Mouse (Mus musculus) cerebellum, adult 9-11 months (tissue): ENCODE measurements at regions not wholly inside any gene's neighbourhood (a gene's known extent, or its start where the extent isn't known, plus 50 kb on each side); places are given as distances from the start of the nearest gene placed in this dataset.
A peak's percentile ranks its signal among the peaks of the same experiment; 100 is the strongest.

Experiments used
- DNase-seq: peaks from one replicate; pipeline ENCODE4 v3.0.0; 2022

DNA sequence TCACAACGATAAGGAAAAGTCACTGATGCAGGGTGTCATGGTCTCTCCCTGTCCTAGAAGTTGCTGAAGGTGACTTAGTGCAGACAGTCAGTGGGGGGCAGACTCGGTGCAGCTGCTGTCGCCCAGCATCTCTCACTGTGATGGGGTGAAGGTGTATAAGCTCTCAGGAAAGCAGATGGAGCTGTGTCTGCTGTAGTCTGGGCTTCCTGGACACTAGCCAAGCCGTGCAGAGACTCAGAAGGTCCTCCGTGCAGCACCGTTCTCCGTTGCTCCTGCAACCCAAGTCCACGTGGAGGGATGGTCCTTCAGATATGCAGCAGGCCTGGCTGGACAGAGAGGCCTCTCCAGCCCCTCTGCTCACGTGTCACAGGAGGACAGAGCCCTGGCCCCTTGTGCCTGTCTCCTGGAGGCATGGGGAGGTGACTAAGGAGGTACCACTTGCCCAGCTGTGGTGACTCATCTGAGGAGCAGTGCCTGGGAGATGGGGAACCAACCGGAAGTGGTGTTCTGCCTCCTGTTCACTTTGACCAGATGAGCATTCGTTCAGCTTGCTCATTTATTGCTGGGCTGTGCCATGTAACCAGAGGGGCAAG is 171.2 kb downstream of the Gadd45g start:
- peak; percentile 17 for DNase-seq

DNA sequence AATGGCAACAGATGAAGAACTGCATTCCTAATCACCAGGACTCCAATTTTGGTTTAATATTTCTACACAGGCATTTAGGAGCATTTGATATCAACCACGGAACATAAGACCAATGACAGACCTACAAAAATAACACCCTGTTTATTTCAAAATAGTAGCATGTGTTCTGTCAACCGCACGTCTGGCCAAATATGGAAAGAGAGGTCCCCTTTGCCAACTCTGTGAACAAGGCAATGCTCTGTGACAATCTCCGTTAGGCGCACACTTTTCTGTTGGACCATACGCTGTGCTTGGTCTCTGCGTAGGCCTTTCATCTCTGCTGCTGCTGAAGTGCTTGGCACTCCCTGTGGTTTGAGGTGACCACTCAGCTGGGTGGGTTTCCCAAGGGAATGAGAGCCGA is 173.2 kb downstream of the Gadd45g start:
- no peak for DNase-seq

GRCm38 (mm10) chr13:52021150-52021549 is 174.7 kb downstream of the Gadd45g start:
- no peak for DNase-seq

DNA sequence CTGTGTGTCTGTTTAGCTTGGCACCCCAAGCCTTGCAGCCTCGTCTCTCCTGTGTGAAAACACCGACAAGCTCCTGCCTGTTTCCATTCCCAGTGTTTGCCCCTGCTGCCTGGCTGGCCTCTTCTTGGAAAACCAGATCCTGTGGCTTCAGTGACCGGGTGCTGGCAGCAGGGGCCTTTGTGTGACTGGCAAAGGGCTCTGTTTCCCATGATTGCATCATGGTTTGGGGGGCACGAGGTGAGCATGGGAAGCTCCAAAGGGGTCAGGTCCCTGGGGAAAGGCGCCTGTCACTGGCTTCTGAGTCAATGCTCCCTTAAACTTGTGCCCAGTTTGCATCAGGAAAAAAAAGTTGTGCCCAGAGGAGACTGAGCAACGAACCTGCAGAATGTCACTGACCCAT is 175.3 kb downstream of the Gadd45g start:
- no peak for DNase-seq

DNA sequence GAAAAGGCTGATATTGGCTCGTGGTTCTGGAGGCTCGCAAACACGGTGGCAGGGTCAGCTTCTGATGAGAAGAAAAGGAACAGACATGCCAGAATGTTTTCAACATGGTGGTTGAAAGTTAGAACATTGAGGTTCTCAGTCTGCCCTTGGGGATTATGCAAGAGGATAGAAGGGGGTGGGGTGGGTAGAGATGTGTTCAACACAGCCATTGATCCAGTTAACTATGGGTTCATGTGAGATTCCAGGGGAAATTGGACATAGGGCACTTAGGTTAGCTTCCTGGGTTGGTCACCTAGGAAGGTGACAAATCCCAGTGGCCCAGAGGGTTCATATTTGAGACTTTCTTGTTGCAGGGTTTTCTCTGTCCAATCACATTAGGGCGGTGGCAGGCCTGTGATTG is 176.1 kb downstream of the Gadd45g start:
- no peak for DNase-seq

DNA sequence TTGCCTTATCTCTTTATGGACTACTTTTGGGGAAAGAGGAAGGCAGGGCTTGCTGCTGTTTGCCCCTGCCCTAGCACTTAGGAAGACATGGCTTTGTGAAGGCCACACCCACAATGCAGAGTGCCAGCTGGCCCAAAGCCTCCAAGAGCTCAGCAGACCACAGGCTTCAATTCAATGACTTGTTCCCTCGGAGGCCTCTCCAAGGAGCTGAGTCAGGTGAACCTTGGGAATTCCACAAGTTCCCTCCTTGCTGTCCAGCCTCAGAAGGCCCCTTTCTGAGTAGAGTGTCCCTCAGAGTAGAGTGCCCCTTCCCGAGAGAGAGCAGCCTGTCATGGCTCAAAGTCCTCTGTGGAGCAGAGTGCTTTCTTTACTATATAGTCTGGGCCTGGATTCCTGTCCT is 177.9 kb downstream of the Gadd45g start:
- no peak for DNase-seq

GRCm38 (mm10) chr13:52024832-52025481 is 178.5 kb downstream of the Gadd45g start:
- no peak for DNase-seq

GRCm38 (mm10) chr13:52025482-52025848 is 179.0 kb downstream of the Gadd45g start:
- no peak for DNase-seq

GRCm38 (mm10) chr13:52026291-52026690 is 179.8 kb downstream of the Gadd45g start:
- DNase-seq = no peak

DNA sequence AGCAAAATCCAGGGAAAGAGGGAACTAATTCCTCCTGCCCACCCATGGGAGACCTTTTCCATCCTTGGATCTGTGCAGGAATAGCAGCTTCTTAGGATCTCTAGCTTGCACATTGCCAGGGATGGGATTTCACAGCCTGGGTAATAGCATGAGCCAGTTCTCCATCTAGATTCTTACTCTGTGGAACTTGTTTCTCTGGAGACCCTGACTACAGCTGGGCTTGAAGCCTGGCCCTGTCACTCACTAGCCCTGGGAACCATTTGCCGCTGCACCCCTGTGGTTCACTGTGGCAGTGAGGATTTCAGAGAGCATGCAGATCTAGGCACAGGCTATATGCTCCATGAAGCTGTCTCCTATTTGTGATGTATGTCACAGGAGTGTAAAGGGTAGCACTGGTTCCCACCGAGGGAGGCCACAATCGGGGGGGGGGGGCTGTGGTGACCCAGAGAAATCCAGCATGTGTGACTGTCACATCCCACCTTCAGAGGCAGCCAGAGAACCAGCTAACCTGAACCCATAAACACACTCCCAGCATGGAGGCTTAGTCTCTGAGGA is 183.5 kb downstream of the Gadd45g start:
- no peak for DNase-seq

GRCm38 (mm10) chr13:52031465-52031864 is 185.0 kb downstream of the Gadd45g start:
- no peak for DNase-seq

DNA sequence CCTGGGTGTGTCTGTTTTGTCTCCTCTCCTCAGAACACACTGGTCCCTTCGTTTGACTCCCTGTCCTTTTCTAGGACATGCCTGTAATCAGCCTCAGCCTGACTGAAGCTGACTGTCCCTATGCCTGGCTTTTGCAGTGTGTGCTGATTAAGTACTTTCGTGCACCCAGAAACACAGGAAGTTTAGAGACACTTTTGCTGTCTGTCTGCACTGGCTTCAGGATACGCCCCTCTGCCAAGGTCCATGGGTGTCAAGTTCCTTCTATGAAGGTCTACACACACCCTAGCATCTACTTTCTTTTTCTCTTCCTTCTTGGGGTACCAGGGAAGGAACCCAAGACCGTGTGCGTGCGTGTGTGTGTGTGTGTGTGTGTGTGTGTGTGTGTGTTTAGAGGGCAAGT is 189.3 kb downstream of the Gadd45g start:
- no peak for DNase-seq

- no peak for DNase-seq
Measured at GRCm38 (mm10) chr13:52036351-52036750, 189.9 kb downstream of the Gadd45g start.

- no peak for DNase-seq
Measured at GRCm38 (mm10) chr13:52037218-52037617, 190.7 kb downstream of the Gadd45g start.

DNA sequence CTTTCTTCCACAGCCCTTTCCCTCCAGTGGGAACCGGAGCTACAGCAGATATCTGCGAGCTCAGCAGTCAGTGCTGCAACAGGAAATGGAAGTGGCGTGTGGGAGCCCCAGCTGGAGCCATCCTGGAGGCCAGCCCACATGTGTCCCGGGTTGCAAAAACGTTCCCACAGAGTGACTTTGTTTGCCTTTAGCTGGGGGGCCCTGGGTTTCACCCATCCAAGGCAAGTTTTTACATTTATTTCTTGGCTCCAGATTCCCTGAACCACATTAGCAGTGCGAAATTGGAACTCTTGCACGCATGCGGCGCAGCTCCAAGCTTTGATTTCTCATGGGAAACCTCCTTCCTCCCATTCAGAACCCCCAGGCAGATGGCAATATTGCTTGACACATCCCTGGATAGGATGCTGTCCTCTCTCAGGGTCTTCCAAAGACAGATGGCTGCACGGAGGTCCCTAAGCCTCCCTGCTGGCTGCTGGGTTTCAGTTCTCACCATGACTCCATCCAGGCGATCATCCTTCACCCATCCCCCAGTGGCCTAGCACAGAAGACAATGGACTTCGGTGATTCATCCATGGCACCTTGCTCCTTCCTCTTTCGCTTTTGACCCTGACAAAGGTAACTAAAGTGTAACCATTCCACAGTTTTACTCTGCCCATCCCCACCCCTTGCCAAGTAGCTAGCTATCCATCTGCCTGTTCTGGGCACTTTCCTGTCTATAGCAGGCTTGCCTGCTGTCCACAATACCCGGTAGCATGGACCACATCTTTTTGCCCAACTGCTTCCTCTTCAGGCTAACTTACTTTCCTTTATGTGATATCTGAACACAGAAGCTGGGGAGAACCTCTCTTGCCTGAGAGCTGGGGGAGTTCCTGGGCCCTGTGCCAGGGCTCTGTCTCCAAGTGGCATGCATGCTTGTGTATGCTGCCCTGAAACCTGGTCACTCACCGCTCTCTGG is 195.3 kb downstream of the Gadd45g start:
- DNase-seq = peak; percentile 60

DNA sequence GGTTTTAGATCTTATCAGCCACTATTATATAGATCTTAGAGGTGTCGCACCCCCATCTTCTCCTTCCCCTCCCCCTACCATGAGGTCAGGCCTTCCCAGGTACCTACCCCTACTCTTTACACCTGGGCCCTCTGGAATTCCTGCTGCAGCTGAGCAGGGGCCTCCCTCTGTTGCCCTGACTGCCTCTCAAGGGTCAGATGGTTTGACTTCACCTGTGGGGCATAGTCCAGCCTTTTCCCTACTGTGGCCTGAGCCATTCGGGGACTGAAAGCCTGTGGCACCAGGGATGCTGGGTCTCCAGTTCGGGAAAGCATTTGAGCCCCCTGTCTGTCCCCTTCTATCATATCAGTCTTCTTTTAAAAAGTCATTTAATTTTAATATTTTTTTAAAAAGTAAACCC is 196.4 kb downstream of the Gadd45g start:
- no peak for DNase-seq

DNA sequence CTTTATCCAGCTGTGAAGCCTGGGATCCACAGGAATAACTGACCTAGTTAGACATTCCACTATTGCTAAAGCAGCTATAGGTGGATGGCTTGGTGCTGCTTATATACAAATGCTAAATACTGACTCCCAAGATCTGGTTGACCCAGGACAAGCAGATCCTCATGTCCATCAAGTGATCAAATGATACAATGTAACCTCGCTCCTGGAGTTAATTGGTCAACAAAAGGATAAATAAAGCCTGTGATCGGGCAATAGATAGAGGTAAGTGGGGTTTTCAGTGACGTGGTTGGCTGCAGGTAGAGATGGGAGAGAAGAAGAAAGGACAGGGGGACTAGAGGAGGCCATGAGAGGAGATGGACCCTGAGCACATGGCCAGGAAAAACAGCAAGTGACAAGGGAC is 197.4 kb downstream of the Gadd45g start:
- no peak for DNase-seq

DNA sequence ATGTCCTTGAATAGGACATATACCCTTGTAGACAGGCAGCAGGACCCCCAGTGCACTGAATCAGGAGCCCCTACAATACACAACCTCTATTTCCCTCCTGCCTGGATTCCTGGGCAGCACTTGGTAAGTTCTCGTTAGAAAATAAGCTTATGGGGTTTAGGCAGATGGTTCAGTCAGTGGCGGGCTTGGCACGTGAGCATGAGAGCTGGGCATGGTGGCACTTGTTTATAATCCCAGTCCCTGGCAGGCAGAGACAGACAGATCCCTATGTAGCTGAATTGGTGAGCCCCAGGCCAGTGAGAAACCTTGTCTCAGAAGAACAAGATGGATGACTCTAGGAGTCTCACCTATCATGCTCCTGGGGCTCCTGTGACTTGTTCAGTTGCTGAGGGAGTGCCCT is 198.9 kb downstream of the Gadd45g start:
- DNase-seq = no peak

- no peak for DNase-seq
Measured at GRCm38 (mm10) chr13:52046020-52046419, 199.5 kb downstream of the Gadd45g start.

- no peak for DNase-seq
Measured at GRCm38 (mm10) chr13:52046700-52047099, 200.2 kb downstream of the Gadd45g start.

DNA sequence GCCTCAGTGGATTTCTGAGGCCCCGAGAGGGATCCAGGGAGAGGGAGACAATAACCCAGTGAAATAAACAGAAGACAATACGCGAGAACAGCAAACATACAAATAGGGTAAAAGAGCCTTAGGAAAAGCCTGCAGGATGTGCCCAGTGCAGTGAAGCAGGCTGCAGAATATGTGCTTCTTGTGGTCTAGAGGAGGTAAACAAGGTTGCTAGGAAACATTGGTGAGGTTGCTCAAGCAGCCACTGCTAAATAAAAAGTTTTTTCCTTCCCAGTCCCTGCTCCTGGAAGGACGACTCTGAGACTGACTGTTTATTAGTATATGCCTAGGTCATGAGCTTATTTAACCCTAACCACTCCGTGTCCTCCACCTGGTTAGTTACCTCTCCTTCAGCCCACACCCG is 201.5 kb downstream of the Gadd45g start:
- no peak for DNase-seq

DNA sequence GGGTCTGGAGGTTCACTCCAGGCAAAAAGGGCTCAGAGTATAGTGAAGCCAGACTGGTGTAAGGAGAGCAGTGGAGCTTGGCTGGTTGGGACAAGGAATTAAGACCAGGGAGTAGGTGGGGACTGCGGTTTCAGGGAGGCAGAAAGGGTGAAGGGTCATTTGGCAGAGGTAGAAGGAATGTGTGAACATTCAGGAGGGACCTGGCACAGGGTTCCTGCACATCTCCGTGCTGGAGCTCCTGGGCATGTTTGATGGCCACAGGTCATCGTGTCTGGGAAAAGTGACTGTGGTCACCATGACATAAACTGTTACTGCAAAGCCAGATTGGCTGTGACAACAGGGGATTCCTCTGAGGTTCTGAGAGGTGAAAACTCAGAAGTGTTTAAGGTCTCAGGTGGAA is 202.3 kb downstream of the Gadd45g start:
- DNase-seq = no peak

- DNase-seq = no peak
Measured at GRCm38 (mm10) chr13:52049249-52049648, 202.8 kb downstream of the Gadd45g start.

- no peak for DNase-seq
Measured at GRCm38 (mm10) chr13:52055741-52056140, 209.3 kb downstream of the Gadd45g start.
